Mouse (Mus musculus): ENCODE measurements around the gene Fam178b. TPM values are rescaled to one million over a fixed set of nuclear protein-coding genes. Genes with fewer than 3 reads are reported as not detected.

The Fam178b gene
- polyA plus RNA-seq, 1 experiment from 2014 or later, result not detected

- Histone ChIP-seq H3K36me3 (replicated peaks; ENCODE audit: control insufficient read depth, insufficient read depth) (no peaks in the 10 kb centered on the region), H3K27me3 (ENCODE audit: control insufficient read depth, insufficient read depth, low read length) (no peaks in the 10 kb centered on the region), H3K27ac (no peak overlapping the region), H3K9ac (no peak overlapping the region), H3K4me2 (replicated peaks) (no peak overlapping the region), H3K4me3 (replicated peaks; ENCODE audit: low read length) (no peak overlapping the region), H3K4me1 (replicated peaks; ENCODE audit: control insufficient read depth, insufficient read depth, low read length) (no peaks in the 10 kb centered on the region), H3K9me3 (ENCODE audit: control insufficient read depth, low read length) (no peaks in the 10 kb centered on the region)
- DNase-seq (ENCODE audit: low spot score) (no peak), ATAC-seq (ENCODE audit: low FRiP score) (no peak)
- WGBS, result 80% methylated on average over 7 of the region's 7 CpGs
Observed at GRCm38 (mm10) chr1:36658621-36659399, 24.2 kb downstream of the Fam178b start.

GRCm38 (mm10) chr1:36657658-36658415, 25.1 kb downstream of the Fam178b start:
- 84% methylated on average over 4 of the region's 4 CpGs for WGBS
- H3K9ac ChIP-seq, result no peak overlapping the region
- no peak for DNase-seq (ENCODE audit: low spot score)
- H3K27me3 ChIP-seq (ENCODE audit: control insufficient read depth, insufficient read depth, low read length), result no peaks in the 10 kb centered on the region
- no peak overlapping the region for H3K27ac ChIP-seq
- ATAC-seq (ENCODE audit: low FRiP score), result no peak
- no peaks in the 10 kb centered on the region for H3K4me1 ChIP-seq (replicated peaks; ENCODE audit: control insufficient read depth, insufficient read depth, low read length)
- H3K4me3 ChIP-seq (replicated peaks; ENCODE audit: low read length), result no peak overlapping the region
- H3K4me2 ChIP-seq (replicated peaks), result no peak overlapping the region
- H3K9me3 ChIP-seq (ENCODE audit: control insufficient read depth, low read length), result no peaks in the 10 kb centered on the region
- H3K36me3 ChIP-seq (replicated peaks; ENCODE audit: control insufficient read depth, insufficient read depth), result no peaks in the 10 kb centered on the region

GRCm38 (mm10) chr1:36656233-36656632, 26.8 kb downstream of the Fam178b start:
- Histone ChIP-seq H3K27me3 (ENCODE audit: control insufficient read depth, insufficient read depth, low read length) (no peaks in the 10 kb centered on the region), H3K9me3 (ENCODE audit: control insufficient read depth, low read length) (no peaks in the 10 kb centered on the region), H3K9ac (no peak overlapping the region), H3K4me3 (replicated peaks; ENCODE audit: low read length) (no peak overlapping the region), H3K4me2 (replicated peaks) (no peak overlapping the region), H3K27ac (no peak overlapping the region), H3K4me1 (replicated peaks; ENCODE audit: control insufficient read depth, insufficient read depth, low read length) (no peaks in the 10 kb centered on the region), H3K36me3 (replicated peaks; ENCODE audit: control insufficient read depth, insufficient read depth) (no peaks in the 10 kb centered on the region)
- WGBS, result 95% methylated on average over 3 of the region's 3 CpGs
- ATAC-seq (ENCODE audit: low FRiP score) (no peak), DNase-seq (ENCODE audit: low spot score) (no peak)

GRCm38 (mm10) chr1:36655039-36655438, 27.9 kb downstream of the Fam178b start:
- ATAC-seq (ENCODE audit: low FRiP score), result no peak
- no peaks in the 10 kb centered on the region for H3K27me3 ChIP-seq (ENCODE audit: control insufficient read depth, insufficient read depth, low read length)
- H3K4me1 ChIP-seq (replicated peaks; ENCODE audit: control insufficient read depth, insufficient read depth, low read length), result no peaks in the 10 kb centered on the region
- 78% methylated on average over 5 of the region's 5 CpGs for WGBS
- no peak overlapping the region for H3K4me2 ChIP-seq (replicated peaks)
- no peak overlapping the region for H3K27ac ChIP-seq
- no peaks in the 10 kb centered on the region for H3K9me3 ChIP-seq (ENCODE audit: control insufficient read depth, low read length)
- H3K9ac ChIP-seq, result no peak overlapping the region
- DNase-seq (ENCODE audit: low spot score), result no peak
- H3K4me3 ChIP-seq (replicated peaks; ENCODE audit: low read length), result no peak overlapping the region
- no peaks in the 10 kb centered on the region for H3K36me3 ChIP-seq (replicated peaks; ENCODE audit: control insufficient read depth, insufficient read depth)

GRCm38 (mm10) chr1:36647631-36648030, 35.4 kb downstream of the Fam178b start:
- DNase-seq (ENCODE audit: low spot score) (no peak), ATAC-seq (ENCODE audit: low FRiP score) (no peak)
- Histone ChIP-seq H3K9ac (no peak overlapping the region), H3K9me3 (ENCODE audit: control insufficient read depth, low read length) (no peaks in the 10 kb centered on the region), H3K4me1 (replicated peaks; ENCODE audit: control insufficient read depth, insufficient read depth, low read length) (no peaks in the 10 kb centered on the region), H3K27ac (no peak overlapping the region), H3K4me3 (replicated peaks; ENCODE audit: low read length) (no peak overlapping the region), H3K4me2 (replicated peaks) (no peak overlapping the region), H3K36me3 (replicated peaks; ENCODE audit: control insufficient read depth, insufficient read depth) (no peaks in the 10 kb centered on the region), H3K27me3 (ENCODE audit: control insufficient read depth, insufficient read depth, low read length) (no peaks in the 10 kb centered on the region)
- 59% methylated on average over 5 of the region's 5 CpGs for WGBS

GRCm38 (mm10) chr1:36646285-36646684, 36.7 kb downstream of the Fam178b start:
- 68% methylated on average over 3 of the region's 3 CpGs for WGBS
- ATAC-seq (ENCODE audit: low FRiP score) (no peak), DNase-seq (ENCODE audit: low spot score) (no peak)

GRCm38 (mm10) chr1:36644615-36645007, 38.4 kb downstream of the Fam178b start:
- no peaks in the 10 kb centered on the region for H3K9me3 ChIP-seq (ENCODE audit: control insufficient read depth, low read length)
- ATAC-seq (ENCODE audit: low FRiP score) (no peak), DNase-seq (ENCODE audit: low spot score) (no peak)
- no peak overlapping the region for H3K27ac ChIP-seq
- H3K4me3 ChIP-seq (replicated peaks; ENCODE audit: low read length), result no peak overlapping the region
- H3K4me1 ChIP-seq (replicated peaks; ENCODE audit: control insufficient read depth, insufficient read depth, low read length), result no peaks in the 10 kb centered on the region
- H3K4me2 ChIP-seq (replicated peaks), result no peak overlapping the region
- no peaks in the 10 kb centered on the region for H3K27me3 ChIP-seq (ENCODE audit: control insufficient read depth, insufficient read depth, low read length)
- 85% methylated on average over 9 of the region's 9 CpGs for WGBS
- H3K36me3 ChIP-seq (replicated peaks; ENCODE audit: control insufficient read depth, insufficient read depth), result no peaks in the 10 kb centered on the region
- H3K9ac ChIP-seq, result no peak overlapping the region

More at GRCm38 (mm10) chr1:36646285-36646684, 36.7 kb downstream of the Fam178b start:
- Histone ChIP-seq H3K36me3 (replicated peaks; ENCODE audit: control insufficient read depth, insufficient read depth) (no peaks in the 10 kb centered on the region), H3K9ac (no peak overlapping the region), H3K27ac (no peak overlapping the region), H3K4me3 (replicated peaks; ENCODE audit: low read length) (no peak overlapping the region), H3K27me3 (ENCODE audit: control insufficient read depth, insufficient read depth, low read length) (no peaks in the 10 kb centered on the region), H3K4me2 (replicated peaks) (no peak overlapping the region), H3K9me3 (ENCODE audit: control insufficient read depth, low read length) (no peaks in the 10 kb centered on the region), H3K4me1 (replicated peaks; ENCODE audit: control insufficient read depth, insufficient read depth, low read length) (no peaks in the 10 kb centered on the region)

GRCm38 (mm10) chr1:36643957-36644614, 38.9 kb downstream of the Fam178b start:
- H3K4me2 ChIP-seq (replicated peaks), result no peak overlapping the region
- H3K27ac ChIP-seq, result no peak overlapping the region
- no peaks in the 10 kb centered on the region for H3K9me3 ChIP-seq (ENCODE audit: control insufficient read depth, low read length)
- H3K27me3 ChIP-seq (ENCODE audit: control insufficient read depth, insufficient read depth, low read length), result no peaks in the 10 kb centered on the region
- no peak for DNase-seq (ENCODE audit: low spot score)
- no peak for ATAC-seq (ENCODE audit: low FRiP score)
- H3K4me3 ChIP-seq (replicated peaks; ENCODE audit: low read length), result no peak overlapping the region
- H3K4me1 ChIP-seq (replicated peaks; ENCODE audit: control insufficient read depth, insufficient read depth, low read length), result no peaks in the 10 kb centered on the region
- H3K9ac ChIP-seq, result no peak overlapping the region
- WGBS, result 89% methylated on average over 7 of the region's 7 CpGs
- H3K36me3 ChIP-seq (replicated peaks; ENCODE audit: control insufficient read depth, insufficient read depth), result no peaks in the 10 kb centered on the region

- Histone ChIP-seq H3K27me3 (ENCODE audit: control insufficient read depth, insufficient read depth, low read length) (no peaks in the 10 kb centered on the region), H3K4me3 (replicated peaks; ENCODE audit: low read length) (no peak overlapping the region), H3K36me3 (replicated peaks; ENCODE audit: control insufficient read depth, insufficient read depth) (no peaks in the 10 kb centered on the region), H3K9ac (no peak overlapping the region), H3K4me1 (replicated peaks; ENCODE audit: control insufficient read depth, insufficient read depth, low read length) (0 out of 2 replicates have a peak, but pooled peaks cover 5% of the 10 kb centered on the region), H3K9me3 (ENCODE audit: control insufficient read depth, low read length) (no peaks in the 10 kb centered on the region), H3K4me2 (replicated peaks) (no peak overlapping the region), H3K27ac (no peak overlapping the region; the same call in 1 of the 2 replicates)
- ATAC-seq (ENCODE audit: low FRiP score) (no peak), DNase-seq (ENCODE audit: low spot score) (no peak)
- WGBS, result 74% methylated on average over 2 of the region's 2 CpGs
Observed at GRCm38 (mm10) chr1:36635826-36636485, 47.0 kb downstream of the Fam178b start.
